Mouse (Mus musculus) neural tube, embryonic 11.5 days (tissue): ENCODE data around the gene Slc18a2. TPM values are rescaled to one million over a fixed set of nuclear protein-coding genes. Genes with fewer than 3 reads are reported as not detected.

Source experiments
- ATAC-seq: fragments of 200-750 bp; cut with Nextera tagmentation; 2 replicates; pipeline ENCODE4 v1.8.0; 2017; ENCODE audit warnings: moderate number of reproducible peaks, mild to moderate bottlenecking, moderate TSS enrichment, moderate library complexity; ENCODE audit not compliant: insufficient read depth, low FRiP score, low TSS enrichment
- DNase-seq: peaks from one replicate; pipeline ENCODE4 v3.0.0-alpha.2; 2015; ENCODE audit warnings: low spot score
- H3K27ac ChIP-seq: fragments of 300-500 bp; sonication (generic); 2 replicates; pipeline ENCODE4 v1.5.1; 2014; ENCODE audit warnings: low read depth, mild to moderate bottlenecking, low read length
- H3K27me3 ChIP-seq: fragments of 300-500 bp; sonication (generic); 2 replicates; pipeline ENCODE4 v1.6.1; 2014; ENCODE audit warnings: mild to moderate bottlenecking, low read length, mixed read lengths; ENCODE audit not compliant: control insufficient read depth, insufficient read depth
- H3K36me3 ChIP-seq: fragments of 300-500 bp; sonication (generic); 2 replicates; pipeline ENCODE4 v1.6.1; 2014; ENCODE audit warnings: mild to moderate bottlenecking, low read length, moderate library complexity, mixed read lengths; ENCODE audit not compliant: control insufficient read depth, insufficient read depth
- H3K4me1 ChIP-seq: fragments of 300-500 bp; sonication (generic); 2 replicates; pipeline ENCODE4 v1.6.1; 2014; ENCODE audit warnings: low read length, mixed read lengths; ENCODE audit not compliant: control insufficient read depth, insufficient read depth
- H3K4me2 ChIP-seq: fragments of 300-500 bp; sonication (generic); 2 replicates; pipeline ENCODE4 v1.6.1; 2014; ENCODE audit warnings: low read depth, mild to moderate bottlenecking, moderate library complexity
- H3K4me3 ChIP-seq: fragments of 300-500 bp; sonication (generic); 2 replicates; pipeline ENCODE4 v1.5.1; 2014; ENCODE audit warnings: low read depth, low read length
- H3K9ac ChIP-seq: fragments of 300-500 bp; sonication (generic); 2 replicates; pipeline ENCODE4 v1.6.1; 2014; ENCODE audit warnings: mild to moderate bottlenecking, low read length
- H3K9me3 ChIP-seq: fragments of 300-500 bp; sonication (generic); 2 replicates; pipeline ENCODE4 v1.6.1; 2016; ENCODE audit warnings: low read length; ENCODE audit not compliant: control insufficient read depth
- WGBS: fragments of 180-500 bp; shearing (Covaris S2); extraction: QIAGEN DNeasy Blood & Tissue Kit; methylation state at CpG from one replicate; pipeline ENCODE4 v1.1.7; 2014; 5-methylcytosine and 5-hydroxymethylcytosine counted together
- polyA plus RNA-seq: library from polyadenylated mRNA; unstranded; fragments of >200 nt; fragmentation: Nextera tagmentation; extraction: Ambion mirVana; gene quantifications from 2 replicates; pipeline ENCODE4 v1.2.1, GENCODE M21; 2014

Gene Slc18a2
- polyA plus RNA-seq: 14.9 and 15.9 TPM in 2 replicates

- Histone ChIP-seq H3K27me3 (peaks cover 7% of the 10 kb centered on the region), H3K4me2 (peak within 1 kb of the TSS; percentile 78), H3K27ac (no peak within 1 kb of the TSS), H3K36me3 (no peaks in the 10 kb centered on the region), H3K9me3 (no peaks in the 10 kb centered on the region), H3K4me3 (peak within 1 kb of the TSS; percentile 41), H3K4me1 (peaks cover 10% of the 10 kb centered on the region), H3K9ac (peak within 1 kb of the TSS; percentile 52)
- DNase-seq (peak; percentile 70), ATAC-seq (peak; percentile 86)
- under 1% methylated on average over 55 of the region's 55 CpGs for WGBS
Observed at GRCm38 (mm10) chr19:59260718-59261442, at the start of gene Slc18a2. TSS of gene Slc18a2 (plus strand) at chr19:59260896.

GRCm38 (mm10) chr19:59216891-59217290, 43.8 kb upstream of the Slc18a2 start:
- ATAC-seq: no peak
- 77% methylated on average over 3 of the region's 3 CpGs for WGBS
- H3K9ac ChIP-seq: no peak overlapping the region
- no peak for DNase-seq
- H3K4me2 ChIP-seq: no peak overlapping the region
- H3K36me3 ChIP-seq: no peaks in the 10 kb centered on the region
- H3K9me3 ChIP-seq: no peaks in the 10 kb centered on the region
- no peak overlapping the region for H3K27ac ChIP-seq
- no peaks in the 10 kb centered on the region for H3K27me3 ChIP-seq
- no peak overlapping the region for H3K4me3 ChIP-seq
- H3K4me1 ChIP-seq: 0 out of 2 replicates have a peak, but pooled peaks cover 2% of the 10 kb centered on the region

GRCm38 (mm10) chr19:59218991-59219390, 41.7 kb upstream of the Slc18a2 start, which contains the start of gene Kcnk18:
TSS of gene Kcnk18 (plus strand) at chr19:59219214.
- H3K4me2 ChIP-seq: no peak within 1 kb of the TSS
- no peak within 1 kb of the TSS for H3K27ac ChIP-seq
- no peak within 1 kb of the TSS for H3K4me3 ChIP-seq
- ATAC-seq (no peak), DNase-seq (no peak)
- H3K4me1 ChIP-seq: 0 out of 2 replicates have a peak, but pooled peaks cover 2% of the 10 kb centered on the region
- no peak within 1 kb of the TSS for H3K9ac ChIP-seq
- H3K27me3 ChIP-seq: no peaks in the 10 kb centered on the region
- 86% methylated on average over 8 of the region's 8 CpGs for WGBS
- H3K9me3 ChIP-seq: no peaks in the 10 kb centered on the region
- no peaks in the 10 kb centered on the region for H3K36me3 ChIP-seq

- H3K27me3 ChIP-seq: no peaks in the 10 kb centered on the region
- 0 out of 2 replicates have a peak, but pooled peaks cover 2% of the 10 kb centered on the region for H3K4me1 ChIP-seq
- H3K4me3 ChIP-seq: no peak overlapping the region
- DNase-seq (no peak), ATAC-seq (no peak)
- no peak overlapping the region for H3K9ac ChIP-seq
- no peak overlapping the region for H3K27ac ChIP-seq
- no peaks in the 10 kb centered on the region for H3K9me3 ChIP-seq
- no peaks in the 10 kb centered on the region for H3K36me3 ChIP-seq
- WGBS: 70% methylated on average over 3 of the region's 3 CpGs
- H3K4me2 ChIP-seq: no peak overlapping the region
Observed at GRCm38 (mm10) chr19:59221131-59221530, 39.6 kb upstream of the Slc18a2 start.

- Histone ChIP-seq H3K36me3 (no peaks in the 10 kb centered on the region), H3K27ac (no peak overlapping the region), H3K27me3 (no peaks in the 10 kb centered on the region), H3K4me1 (no peaks in the 10 kb centered on the region), H3K9ac (no peak overlapping the region), H3K9me3 (no peaks in the 10 kb centered on the region), H3K4me3 (no peak overlapping the region), H3K4me2 (no peak overlapping the region)
- DNase-seq: no peak
- 76% methylated on average over 3 of the region's 3 CpGs for WGBS
- ATAC-seq: no peak
Observed at GRCm38 (mm10) chr19:59228376-59228775, 32.3 kb upstream of the Slc18a2 start.

GRCm38 (mm10) chr19:59232786-59233185, 27.9 kb upstream of the Slc18a2 start:
- no peak overlapping the region for H3K27ac ChIP-seq
- DNase-seq (no peak), ATAC-seq (no peak)
- no peaks in the 10 kb centered on the region for H3K36me3 ChIP-seq
- no peak overlapping the region for H3K4me2 ChIP-seq
- 80% methylated on average over 5 of the region's 5 CpGs for WGBS
- no peak overlapping the region for H3K4me3 ChIP-seq
- H3K9ac ChIP-seq: no peak overlapping the region
- H3K9me3 ChIP-seq: no peaks in the 10 kb centered on the region
- no peaks in the 10 kb centered on the region for H3K27me3 ChIP-seq
- H3K4me1 ChIP-seq: no peaks in the 10 kb centered on the region

- no peak overlapping the region for H3K4me2 ChIP-seq
- no peak overlapping the region for H3K9ac ChIP-seq
- ATAC-seq: no peak
- H3K27ac ChIP-seq: no peak overlapping the region
- no peak overlapping the region for H3K4me3 ChIP-seq
- H3K4me1 ChIP-seq: no peaks in the 10 kb centered on the region
- no peaks in the 10 kb centered on the region for H3K9me3 ChIP-seq
- no peaks in the 10 kb centered on the region for H3K27me3 ChIP-seq
- H3K36me3 ChIP-seq: no peaks in the 10 kb centered on the region
- 89% methylated on average over 18 of the region's 18 CpGs for WGBS
- DNase-seq: no peak
Observed at GRCm38 (mm10) chr19:59235001-59235400, 25.7 kb upstream of the Slc18a2 start.

- no peak for DNase-seq
- no peak for ATAC-seq
Observed at GRCm38 (mm10) chr19:59236046-59236445, 24.6 kb upstream of the Slc18a2 start.

GRCm38 (mm10) chr19:59238630-59239029, 22.1 kb upstream of the Slc18a2 start:
- Histone ChIP-seq H3K27me3 (no peaks in the 10 kb centered on the region), H3K36me3 (no peaks in the 10 kb centered on the region), H3K9me3 (no peaks in the 10 kb centered on the region), H3K4me3 (no peak overlapping the region), H3K27ac (no peak overlapping the region), H3K4me2 (no peak overlapping the region), H3K9ac (no peak overlapping the region), H3K4me1 (no peaks in the 10 kb centered on the region)
- DNase-seq: no peak
- ATAC-seq: no peak
- WGBS: 73% methylated on average over 3 of the region's 3 CpGs

More at GRCm38 (mm10) chr19:59236046-59236445, 24.6 kb upstream of the Slc18a2 start:
- no peak overlapping the region for H3K9ac ChIP-seq
- H3K9me3 ChIP-seq: no peaks in the 10 kb centered on the region
- no peaks in the 10 kb centered on the region for H3K27me3 ChIP-seq
- no peak overlapping the region for H3K27ac ChIP-seq
- no peaks in the 10 kb centered on the region for H3K4me1 ChIP-seq
- no peak overlapping the region for H3K4me3 ChIP-seq
- H3K4me2 ChIP-seq: no peak overlapping the region
- H3K36me3 ChIP-seq: no peaks in the 10 kb centered on the region
- 79% methylated on average over 6 of the region's 6 CpGs for WGBS
